Mouse (Mus musculus) midbrain, embryonic 14.5 days (tissue): ENCODE measurements around the gene Cntn4. TPM values are rescaled to one million over a fixed set of nuclear protein-coding genes. Genes with fewer than 3 reads are reported as not detected.

ENCODE experiments used
- ATAC-seq: fragments of 200-750 bp; cut with Nextera tagmentation; 2 replicates; pipeline ENCODE4 v1.8.0; 2017; ENCODE audit warnings: moderate number of reproducible peaks, moderate library complexity; ENCODE audit not compliant: low FRiP score, low TSS enrichment
- DNase-seq: peaks from one replicate; pipeline ENCODE4 v3.0.0-alpha.2; 2015
- H3K27ac ChIP-seq: fragments of 300-500 bp; sonication (generic); replicated peaks from 2 replicates; pipeline ENCODE4 v1.5.1; 2014; ENCODE audit warnings: mild to moderate bottlenecking, low read depth, low read length, moderate library complexity
- H3K27me3 ChIP-seq: fragments of 300-500 bp; sonication (generic); 2 replicates; pipeline ENCODE4 v1.6.1; 2014; ENCODE audit warnings: low read length, control low read depth, mixed read lengths; ENCODE audit not compliant: control insufficient read depth, insufficient read depth
- H3K36me3 ChIP-seq: fragments of 300-500 bp; sonication (generic); 2 replicates; pipeline ENCODE4 v1.6.1; 2014; ENCODE audit warnings: low read length, control low read depth; ENCODE audit not compliant: control insufficient read depth, insufficient read depth
- H3K4me1 ChIP-seq: fragments of 300-500 bp; sonication (generic); 2 replicates; pipeline ENCODE4 v1.6.1; 2014; ENCODE audit warnings: mild to moderate bottlenecking, antibody characterized with exemption, low read length, control low read depth; ENCODE audit not compliant: control insufficient read depth, insufficient read depth
- H3K4me2 ChIP-seq: fragments of 300-500 bp; sonication (generic); 2 replicates; pipeline ENCODE4 v1.6.1; 2014; ENCODE audit warnings: mild to moderate bottlenecking, low read length, moderate library complexity
- H3K4me3 ChIP-seq: fragments of 300-500 bp; sonication (generic); replicated peaks from 2 replicates; pipeline ENCODE4 v1.5.1; 2014; ENCODE audit warnings: low read depth, low read length
- H3K9ac ChIP-seq: fragments of 300-500 bp; sonication (generic); replicated peaks from 2 replicates; pipeline ENCODE4 v1.6.1; 2014; ENCODE audit warnings: mild to moderate bottlenecking, low read length, moderate library complexity
- H3K9me3 ChIP-seq: fragments of 300-500 bp; sonication (generic); 2 replicates; pipeline ENCODE4 v1.6.1; 2016; ENCODE audit warnings: low read length, control low read depth, mixed read lengths; ENCODE audit not compliant: control insufficient read depth
- WGBS: fragments of 180-500 bp; shearing (Covaris S2); extraction: QIAGEN DNeasy Blood & Tissue Kit; methylation state at CpG from one replicate; pipeline ENCODE4 v1.1.7; 2014; 5-methylcytosine and 5-hydroxymethylcytosine counted together
- polyA plus RNA-seq: library from polyadenylated mRNA; unstranded; fragments of >200 nt; fragmentation: Nextera tagmentation; extraction: Ambion mirVana; gene quantifications from 2 replicates; pipeline ENCODE4 v1.2.1, GENCODE M21; 2014

Cntn4 gene
- polyA plus RNA-seq, 1 experiment from 2014 or later: 29.8 TPM

- Histone ChIP-seq H3K4me3 (no peak overlapping the region), H3K27ac (no peak overlapping the region), H3K4me1 (no peaks in the 10 kb centered on the region), H3K9ac (no peak overlapping the region), H3K4me2 (no peak overlapping the region), H3K9me3 (no peaks in the 10 kb centered on the region), H3K36me3 (no peaks in the 10 kb centered on the region), H3K27me3 (no peaks in the 10 kb centered on the region)
- DNase-seq (no peak), ATAC-seq (no peak)
- WGBS: 72% methylated on average over 3 of the region's 3 CpGs
Observed at GRCm38 (mm10) chr6:106701931-106702330, 1024.5 kb downstream of the Cntn4 start.

- DNase-seq (no peak), ATAC-seq (no peak)
- no peaks in the 10 kb centered on the region for H3K36me3 ChIP-seq
- no peak overlapping the region for H3K9ac ChIP-seq
- H3K27me3 ChIP-seq: no peaks in the 10 kb centered on the region
- H3K4me1 ChIP-seq: no peaks in the 10 kb centered on the region
- no peak overlapping the region for H3K4me2 ChIP-seq
- no peak overlapping the region for H3K27ac ChIP-seq
- 71% methylated on average over 3 of the region's 3 CpGs for WGBS
- H3K9me3 ChIP-seq: no peaks in the 10 kb centered on the region
- no peak overlapping the region for H3K4me3 ChIP-seq
Observed at GRCm38 (mm10) chr6:106705506-106706035, 1028.1 kb downstream of the Cntn4 start.

GRCm38 (mm10) chr6:106725642-106726041 is 1048.2 kb downstream of the Cntn4 start:
- 86% methylated on average over 4 of the region's 4 CpGs for WGBS
- no peak overlapping the region for H3K9ac ChIP-seq
- H3K4me3 ChIP-seq: no peak overlapping the region
- no peak overlapping the region for H3K27ac ChIP-seq
- DNase-seq: no peak
- no peaks in the 10 kb centered on the region for H3K9me3 ChIP-seq
- no peak overlapping the region for H3K4me2 ChIP-seq
- H3K36me3 ChIP-seq: no peaks in the 10 kb centered on the region
- no peak for ATAC-seq
- H3K4me1 ChIP-seq: no peaks in the 10 kb centered on the region
- H3K27me3 ChIP-seq: no peaks in the 10 kb centered on the region

- Histone ChIP-seq H3K27me3 (no peaks in the 10 kb centered on the region), H3K4me3 (no peak overlapping the region), H3K9ac (no peak overlapping the region), H3K9me3 (no peaks in the 10 kb centered on the region), H3K27ac (no peak overlapping the region), H3K4me2 (no peak overlapping the region), H3K4me1 (no peaks in the 10 kb centered on the region), H3K36me3 (no peaks in the 10 kb centered on the region)
- WGBS: 80% methylated on average over 6 of the region's 6 CpGs
- ATAC-seq (no peak), DNase-seq (no peak)
Observed at GRCm38 (mm10) chr6:106726078-106726477, 1048.6 kb downstream of the Cntn4 start.

GRCm38 (mm10) chr6:106727703-106728102 is 1050.2 kb downstream of the Cntn4 start:
- no peaks in the 10 kb centered on the region for H3K27me3 ChIP-seq
- no peaks in the 10 kb centered on the region for H3K9me3 ChIP-seq
- no peak for DNase-seq
- no peak overlapping the region for H3K27ac ChIP-seq
- no peak overlapping the region for H3K4me2 ChIP-seq
- no peak for ATAC-seq
- H3K9ac ChIP-seq: no peak overlapping the region
- no peak overlapping the region for H3K4me3 ChIP-seq
- 88% methylated on average over 1 of the region's 1 CpGs for WGBS
- no peaks in the 10 kb centered on the region for H3K4me1 ChIP-seq
- no peaks in the 10 kb centered on the region for H3K36me3 ChIP-seq

- Histone ChIP-seq H3K27me3 (no peaks in the 10 kb centered on the region), H3K4me2 (no peak overlapping the region), H3K9me3 (no peaks in the 10 kb centered on the region), H3K4me1 (no peaks in the 10 kb centered on the region), H3K27ac (no peak overlapping the region), H3K4me3 (no peak overlapping the region), H3K9ac (no peak overlapping the region), H3K36me3 (no peaks in the 10 kb centered on the region)
- no peak for ATAC-seq
- no peak for DNase-seq
- 80% methylated on average over 4 of the region's 4 CpGs for WGBS
Observed at GRCm38 (mm10) chr6:106729682-106730314, 1052.3 kb downstream of the Cntn4 start.

- Histone ChIP-seq H3K27me3 (no peaks in the 10 kb centered on the region), H3K4me3 (no peak overlapping the region), H3K9ac (no peak overlapping the region), H3K27ac (no peak overlapping the region), H3K9me3 (no peaks in the 10 kb centered on the region), H3K4me1 (no peaks in the 10 kb centered on the region), H3K4me2 (no peak overlapping the region), H3K36me3 (no peaks in the 10 kb centered on the region)
- WGBS: 85% methylated on average over 4 of the region's 4 CpGs
- DNase-seq: no peak
- ATAC-seq: no peak
Observed at GRCm38 (mm10) chr6:106732563-106732962, 1055.1 kb downstream of the Cntn4 start.

- WGBS: 76% methylated on average over 3 of the region's 3 CpGs
Observed at GRCm38 (mm10) chr6:106738229-106738628, 1060.8 kb downstream of the Cntn4 start.

GRCm38 (mm10) chr6:106740244-106740825 is 1062.9 kb downstream of the Cntn4 start:
- H3K27me3 ChIP-seq: no peaks in the 10 kb centered on the region
- H3K9ac ChIP-seq: no peak overlapping the region
- DNase-seq (no peak), ATAC-seq (no peak)
- no peak overlapping the region for H3K4me3 ChIP-seq
- H3K4me2 ChIP-seq: no peak overlapping the region
- no peak overlapping the region for H3K27ac ChIP-seq
- no peaks in the 10 kb centered on the region for H3K36me3 ChIP-seq
- no peaks in the 10 kb centered on the region for H3K4me1 ChIP-seq
- H3K9me3 ChIP-seq: no peaks in the 10 kb centered on the region
- 94% methylated on average over 1 of the region's 1 CpGs for WGBS

More at GRCm38 (mm10) chr6:106738229-106738628, 1060.8 kb downstream of the Cntn4 start:
- Histone ChIP-seq H3K36me3 (no peaks in the 10 kb centered on the region), H3K4me1 (no peaks in the 10 kb centered on the region), H3K4me3 (no peak overlapping the region), H3K9me3 (no peaks in the 10 kb centered on the region), H3K27me3 (no peaks in the 10 kb centered on the region), H3K27ac (no peak overlapping the region), H3K9ac (no peak overlapping the region), H3K4me2 (no peak overlapping the region)
- ATAC-seq (no peak), DNase-seq (no peak)
